Mouse (Mus musculus) lung, postnatal 4 days (tissue): Measurements from ENCODE around the gene Emx1.
A peak's percentile ranks its signal among the peaks of the same experiment; 100 is the strongest.

Experiments used
- DNase-seq, 2 experiments: peaks; one replicate each; pipeline ENCODE4 v3.0.0; 2021

Gene Emx1

GRCm38 (mm10) chr6:85232045-85232444 lies 44.8 kb downstream of the Emx1 start:
- no peak for DNase-seq

DNA sequence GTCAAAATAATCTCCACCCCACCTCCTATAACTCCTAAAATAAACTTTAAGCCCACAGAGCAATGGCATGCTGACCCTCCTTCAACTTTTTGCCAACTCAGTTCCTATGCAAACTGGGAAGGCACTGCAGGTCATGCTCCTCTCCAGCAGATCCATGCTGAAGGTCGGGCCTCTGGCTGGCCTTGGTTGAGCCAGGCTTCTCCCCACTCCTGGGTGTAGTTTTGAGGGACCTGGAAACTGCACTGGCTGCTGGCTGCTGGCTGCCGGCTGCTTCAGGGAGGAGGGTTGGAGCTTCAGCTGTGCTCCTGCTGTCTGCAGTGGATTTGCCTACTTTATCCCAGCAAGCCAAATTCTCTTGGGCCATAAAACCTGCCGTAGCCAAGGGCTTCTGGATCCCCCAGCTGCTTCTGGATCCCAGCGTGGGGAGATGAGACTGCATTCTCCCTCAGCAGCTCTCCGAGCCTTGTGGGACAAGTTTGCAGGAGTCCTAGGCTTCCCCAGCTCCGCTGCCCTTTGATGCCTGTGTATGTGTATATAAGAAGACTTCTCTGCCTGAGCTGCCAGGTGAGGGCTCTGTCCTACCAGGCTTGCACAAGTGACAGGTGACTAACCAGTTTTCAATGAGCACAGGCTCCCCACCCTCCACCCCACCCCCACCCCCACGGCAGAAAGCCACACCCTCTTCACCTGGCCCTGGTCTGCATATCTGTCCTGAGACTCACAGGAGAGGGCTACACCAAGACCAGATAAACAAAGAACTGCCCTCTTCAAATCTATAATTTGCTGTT lies 45.8 kb downstream of the Emx1 start:
- no peak for DNase-seq

- DNase-seq = no peak
Measured at GRCm38 (mm10) chr6:85234796-85235195, 47.6 kb downstream of the Emx1 start.

GRCm38 (mm10) chr6:85237001-85237400 lies 49.8 kb downstream of the Emx1 start:
- DNase-seq = peak in 1 of 2 experiments; percentile 12

DNA sequence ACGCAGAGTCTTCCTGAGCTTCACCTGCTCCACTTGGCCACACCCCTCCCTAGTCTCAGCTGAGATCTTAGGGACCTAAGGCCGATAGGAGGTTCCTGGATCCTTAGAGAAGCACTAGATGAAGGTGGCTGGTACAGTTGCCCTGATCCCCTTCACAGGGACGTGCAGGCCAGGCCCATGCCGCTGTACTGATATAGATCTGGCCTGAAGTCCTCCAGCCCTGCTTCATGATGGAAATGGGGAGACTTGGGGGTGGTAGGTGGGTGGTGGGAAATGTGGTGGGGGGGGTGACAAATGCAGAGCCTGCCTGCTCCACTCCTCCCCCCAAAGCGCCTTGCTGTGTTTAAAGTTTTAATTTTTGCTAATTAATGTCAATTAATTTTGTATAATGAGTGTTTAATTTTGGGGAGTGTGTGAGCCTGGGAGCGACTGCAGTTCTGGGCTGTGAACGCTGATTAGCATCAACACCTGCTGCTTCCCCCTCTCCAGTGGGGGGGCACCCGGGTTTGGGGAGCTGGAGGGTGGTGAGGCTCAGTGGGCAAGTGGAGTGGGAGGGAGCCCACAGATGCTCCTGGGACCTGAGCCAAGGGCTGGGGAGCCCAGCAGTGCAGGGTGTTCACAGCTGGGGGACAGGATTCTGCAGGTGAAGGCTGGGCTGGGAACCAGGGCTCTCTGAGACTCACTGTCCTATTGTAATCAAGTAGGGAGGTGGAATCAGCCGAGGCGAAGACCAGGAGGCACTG lies 50.5 kb downstream of the Emx1 start:
- DNase-seq = no peak

- peak; percentile 61 to 79 for DNase-seq
Measured at GRCm38 (mm10) chr6:85239044-85239489, 51.8 kb downstream of the Emx1 start.

DNA sequence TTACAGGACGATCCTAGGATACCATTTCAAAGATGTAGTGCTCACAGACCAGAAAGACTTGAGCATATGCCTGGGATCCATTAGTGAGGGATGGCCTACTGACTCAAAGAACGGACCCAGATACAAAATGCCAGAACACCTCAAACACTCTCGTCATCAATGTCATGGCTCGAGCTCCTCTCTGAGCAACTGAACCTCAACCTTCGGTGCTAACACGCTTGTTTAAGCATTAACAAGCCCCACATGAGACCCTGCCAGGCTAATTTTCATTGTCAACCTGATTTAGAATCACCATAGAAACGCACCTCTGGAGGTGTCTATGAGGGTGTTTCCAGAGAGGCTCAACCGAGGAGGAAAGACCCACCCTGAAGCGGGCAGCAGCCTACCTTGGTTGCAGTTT lies 62.6 kb downstream of the Emx1 start:
- DNase-seq = no peak

DNA sequence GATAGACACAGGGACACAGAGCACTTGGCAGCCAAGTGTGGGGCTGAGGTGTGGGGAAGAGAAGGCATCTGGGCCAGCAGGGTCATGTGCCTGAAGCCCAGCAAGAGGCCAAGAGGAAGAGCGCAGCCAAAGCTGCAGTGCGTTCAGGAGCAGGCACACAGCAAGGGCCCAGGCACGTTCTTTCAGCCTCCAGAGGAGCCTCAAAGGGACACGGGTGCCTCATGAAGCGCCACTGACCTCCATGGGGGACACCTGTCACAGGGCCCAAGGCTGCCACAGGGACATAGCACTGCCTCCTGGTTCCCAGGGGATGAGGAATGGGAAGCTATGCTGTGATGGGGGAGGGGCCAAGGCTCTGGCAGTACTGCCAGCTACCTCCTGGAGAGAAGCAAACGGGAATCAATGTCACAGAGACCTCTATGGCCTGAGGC lies 63.6 kb downstream of the Emx1 start:
- DNase-seq = no peak

GRCm38 (mm10) chr6:85252251-85253058 lies 65.2 kb downstream of the Emx1 start:
- DNase-seq = no peak

GRCm38 (mm10) chr6:85253275-85253674 lies 66.0 kb downstream of the Emx1 start:
- no peak for DNase-seq
